ENCODE assay signal across 11 mouse cellular contexts in the genomic region with DNA sequence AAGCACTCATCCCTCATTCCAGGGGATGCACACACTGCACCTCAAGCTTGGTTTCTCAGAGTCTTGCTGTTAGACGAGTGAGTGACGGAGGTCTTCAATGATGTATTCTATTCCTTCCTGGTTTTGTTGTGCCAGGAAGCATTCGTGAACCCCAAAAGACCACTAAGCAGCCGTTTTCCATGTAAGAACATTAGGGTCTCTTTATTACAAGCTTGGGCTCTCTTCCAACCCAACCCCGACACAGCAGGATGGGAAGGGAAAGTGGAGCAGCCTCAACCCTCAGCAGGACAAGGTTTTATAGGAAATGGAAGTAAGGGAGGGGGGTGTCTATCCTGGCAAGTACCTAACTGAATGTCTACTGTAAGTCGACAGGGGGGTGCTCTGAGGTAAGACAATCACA. TPM values are rescaled to one million over a fixed set of nuclear protein-coding genes. Genes with fewer than 3 reads are reported as not detected.
A peak's percentile ranks its signal among the peaks of the same experiment; 100 is the strongest.
DNase-seq lines count a peak whose midpoint lies in the region; ATAC-seq and TF ChIP-seq lines count a peak whose summit lies in the region.
"Had no signal": no experiment of that assay in that cellular context is flagged by ENCODE, and none has a peak within 500 bp of the region (broad histone marks: within the 10 kb centered on the region; RNA-seq: fewer than 3 reads in every experiment).

No protein-coding gene starts in this region.

- H3K4me2 ChIP-seq in forebrain, postnatal 0 days (ENCODE audit: low read depth): no peak overlapping the region

- ATAC-seq in forebrain, postnatal 0 days: peak; percentile 13; the same call in 1 of the 2 replicates
- ATAC-seq: CD4-positive, CD25-positive, alpha-beta regulatory T cell, adult 4 months had no signal

- H3K9ac ChIP-seq in forebrain, postnatal 0 days: no peak overlapping the region

- H3K27ac ChIP-seq in gastrocnemius, adult 2 months: peak overlapping the region; percentile 70
- peak overlapping the region; percentile 88 for H3K27ac ChIP-seq in layer of hippocampus, adult 2 months
- peak overlapping the region; percentile 39 for H3K27ac ChIP-seq in brown adipose tissue, adult 24 weeks (replicated peaks; ENCODE audit: low read depth, low read length)
- peak overlapping the region; percentile 51; the same call in 1 of the 2 replicates for H3K27ac ChIP-seq in forebrain, postnatal 0 days (ENCODE audit: low read depth, low read length)

- peaks cover 41% of the 10 kb centered on the region for H3K4me1 ChIP-seq in brown adipose tissue, adult 24 weeks (ENCODE audit: control insufficient read depth, insufficient read depth, insufficient read length, low read length)
- H3K4me1 ChIP-seq in forebrain, postnatal 0 days (ENCODE audit: insufficient read depth): peaks cover 14% of the 10 kb centered on the region

- intact Hi-C loops in gastrocnemius, adult 2 months (cut with DNase I): loop anchor here (5.0 kb wide), 1 partner anchor 39 kb away; the partner anchor contains the start of genes Jmjd1c and Reep3
- intact Hi-C loops in gastrocnemius, postnatal 14 days (cut with DNase I; ENCODE audit: low total_unique reads): no loop called here

- peak overlapping the region; percentile 38 for H3K4me3 ChIP-seq in gastrocnemius, adult 2 months
- no peak overlapping the region for H3K4me3 ChIP-seq in layer of hippocampus, adult 2 months
- H3K4me3 ChIP-seq in brown adipose tissue, adult 24 weeks (ENCODE audit: insufficient read depth, low read depth, low read length): no peak overlapping the region
- H3K4me3 ChIP-seq in forebrain, postnatal 0 days (ENCODE audit: low read depth, low read length): no peak overlapping the region

- no peaks in the 10 kb centered on the region for H3K9me3 ChIP-seq in forebrain, postnatal 0 days (ENCODE audit: low read length)

- no peaks in the 10 kb centered on the region for H3K27me3 ChIP-seq in forebrain, postnatal 0 days (ENCODE audit: insufficient read depth, low read length)

- no peak for DNase-seq in gastrocnemius, adult 2 months
- DNase-seq in gastrocnemius, postnatal 14 days: no peak
- no peak for DNase-seq in layer of hippocampus, adult 2 months (ENCODE audit: low spot score in 2 of 2)
- DNase-seq in layer of hippocampus, adult 9-10 months (ENCODE audit: low spot score): no peak
- DNase-seq in forebrain, postnatal 0 days: no peak
- DNase-seq in thymus, postnatal 10 days (ENCODE audit: low spot score in 2 of 2): no peak
- DNase-seq in embryo, embryonic 10 days (ENCODE audit: low spot score): no peak
- DNase-seq: adrenal gland, adult 2 months; retina, postnatal 1 day had no signal

- TF ChIP-seq CTCF in gastrocnemius, adult 2 months (IDR thresholded peaks at IDR 0.05): no peak
- TF ChIP-seq CTCF in layer of hippocampus, adult 2 months (conservative IDR thresholded peaks at IDR 0.05): no peak
- TF ChIP-seq CTCF in forebrain, postnatal 0 days (IDR thresholded peaks at IDR 0.05; ENCODE audit: low read depth): no peak

- WGBS in forebrain, postnatal 0 days: 34% methylated on average over 6 of the region's 6 CpGs

- no peaks in the 10 kb centered on the region for H3K36me3 ChIP-seq in forebrain, postnatal 0 days (ENCODE audit: insufficient read depth)

RNA-seq across cellular contexts. Expression of gene Jmjd1c, which starts 37.2 kb away (rescaled TPM):
- 10 to 100 TPM; 23.7 to 26.6 TPM for total RNA-seq in gastrocnemius, adult 2 months (2021)
- total RNA-seq in gastrocnemius, postnatal 14 days (2021): 10 to 100 TPM; 24.9 to 26.1 TPM
- total RNA-seq in layer of hippocampus, adult 2 months (2021): 100 to 1,000 TPM; 106 to 111 TPM
- 8.4 and 12.7 TPM in 2 replicates for polyA plus RNA-seq in brown adipose tissue, adult 24 weeks (2012; ENCODE audit: insufficient read depth, insufficient read length, missing spikeins)
- total RNA-seq in forebrain, postnatal 0 days (2014; rRNA removed): 67.1 and 76.8 TPM in 2 replicates
- polyA plus RNA-seq in forebrain, postnatal 0 days (2015; fragmentation: Nextera tagmentation; extraction: Ambion mirVana): 29.6 and 44.4 TPM in 2 replicates

RNA-seq across cellular contexts. Expression of gene Reep3, which starts 38.0 kb away (rescaled TPM):
- 10 to 100 TPM in 1 of 2 experiments, 1 to 10 TPM in 1; 9.7 to 10.8 TPM for total RNA-seq in gastrocnemius, adult 2 months (2021)
- 10 to 100 TPM; 16.9 to 18.6 TPM for total RNA-seq in gastrocnemius, postnatal 14 days (2021)
- 10 to 100 TPM; 18.3 to 21.9 TPM for total RNA-seq in layer of hippocampus, adult 2 months (2021)
- polyA plus RNA-seq in brown adipose tissue, adult 24 weeks (2012; ENCODE audit: insufficient read depth, insufficient read length, missing spikeins): 32.0 and 42.6 TPM in 2 replicates
- total RNA-seq in forebrain, postnatal 0 days (2014; rRNA removed): 21.7 and 30.8 TPM in 2 replicates
- 18.8 and 23.7 TPM in 2 replicates for polyA plus RNA-seq in forebrain, postnatal 0 days (2015; fragmentation: Nextera tagmentation; extraction: Ambion mirVana)
